Mouse (Mus musculus): ENCODE data around the gene Tomm40. TPM values are rescaled to one million over a fixed set of nuclear protein-coding genes. Genes with fewer than 3 reads are reported as not detected.

The Tomm40 gene
- polyA plus RNA-seq, 1 experiment from 2014 or later: 138 TPM

DNA sequence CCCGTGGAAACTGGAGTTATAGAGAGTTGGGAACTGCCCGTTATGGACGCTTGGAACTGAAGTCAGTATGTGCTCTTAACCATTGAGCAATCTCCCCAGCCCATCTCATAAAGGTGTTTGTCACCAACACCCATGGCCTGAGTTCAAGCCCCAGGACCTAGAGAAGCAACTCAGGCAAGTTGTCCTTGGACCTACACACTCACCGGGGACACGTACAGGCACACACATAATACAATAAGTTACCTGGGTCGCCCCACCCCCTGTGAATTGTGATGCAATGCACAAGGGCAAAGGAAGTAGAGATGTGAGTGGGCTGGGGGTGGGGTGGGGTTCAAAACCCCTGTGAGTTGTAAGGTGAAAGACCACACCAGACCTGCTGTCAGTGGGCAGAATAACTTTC lies 28.7 kb downstream of the Tomm40 start:
- H3K36me3 ChIP-seq (ENCODE audit: control insufficient read depth, insufficient read depth, low read length): no peaks in the 10 kb centered on the region
- no peak overlapping the region for H3K4me2 ChIP-seq
- no peak for ATAC-seq (ENCODE audit: low FRiP score)
- WGBS: 89% methylated on average over 6 of the region's 6 CpGs
- H3K27ac ChIP-seq (ENCODE audit: low read depth, low read length): no peak overlapping the region
- no peak for DNase-seq (ENCODE audit: low spot score, missing footprints)
- H3K4me1 ChIP-seq (ENCODE audit: control insufficient read depth, insufficient read depth, low read length): no peaks in the 10 kb centered on the region
- no peaks in the 10 kb centered on the region for H3K27me3 ChIP-seq (ENCODE audit: control insufficient read depth, insufficient read depth, low read length)
- no peak overlapping the region for H3K9ac ChIP-seq (ENCODE audit: low read length)
- H3K9me3 ChIP-seq (ENCODE audit: control insufficient read depth, low read length): no peaks in the 10 kb centered on the region
- no peak overlapping the region for H3K4me3 ChIP-seq (ENCODE audit: low read depth, low read length)

DNA sequence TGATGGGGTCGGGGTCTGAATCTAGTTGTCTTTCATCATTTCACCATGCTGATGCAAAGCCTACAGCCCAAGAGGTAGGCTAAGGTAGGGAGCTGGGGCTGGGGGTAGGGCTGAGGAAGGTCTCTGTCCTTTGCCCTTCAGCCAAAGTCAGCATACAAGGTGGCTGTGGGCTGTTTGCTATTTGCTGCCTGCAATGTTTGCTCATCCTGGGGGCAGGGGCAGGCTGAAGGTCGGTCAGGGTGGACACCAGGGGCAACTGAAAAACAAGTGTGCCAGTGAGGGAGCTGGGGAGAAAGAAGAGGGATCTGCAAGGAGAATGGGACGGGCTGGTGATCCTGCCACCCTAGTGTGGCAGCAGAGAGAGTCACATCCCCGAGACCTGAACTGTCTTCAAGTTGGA lies 29.9 kb downstream of the Tomm40 start:
- no peaks in the 10 kb centered on the region for H3K27me3 ChIP-seq (ENCODE audit: control insufficient read depth, insufficient read depth, low read length)
- ATAC-seq (ENCODE audit: low FRiP score) (no peak), DNase-seq (ENCODE audit: low spot score, missing footprints) (peak; percentile 19)
- WGBS: 72% methylated on average over 4 of the region's 4 CpGs
- no peak overlapping the region for H3K27ac ChIP-seq (ENCODE audit: low read depth, low read length)
- H3K9ac ChIP-seq (ENCODE audit: low read length): no peak overlapping the region
- no peaks in the 10 kb centered on the region for H3K4me1 ChIP-seq (ENCODE audit: control insufficient read depth, insufficient read depth, low read length)
- no peak overlapping the region for H3K4me3 ChIP-seq (ENCODE audit: low read depth, low read length)
- H3K4me2 ChIP-seq: no peak overlapping the region
- no peaks in the 10 kb centered on the region for H3K36me3 ChIP-seq (ENCODE audit: control insufficient read depth, insufficient read depth, low read length)
- no peaks in the 10 kb centered on the region for H3K9me3 ChIP-seq (ENCODE audit: control insufficient read depth, low read length)

DNA sequence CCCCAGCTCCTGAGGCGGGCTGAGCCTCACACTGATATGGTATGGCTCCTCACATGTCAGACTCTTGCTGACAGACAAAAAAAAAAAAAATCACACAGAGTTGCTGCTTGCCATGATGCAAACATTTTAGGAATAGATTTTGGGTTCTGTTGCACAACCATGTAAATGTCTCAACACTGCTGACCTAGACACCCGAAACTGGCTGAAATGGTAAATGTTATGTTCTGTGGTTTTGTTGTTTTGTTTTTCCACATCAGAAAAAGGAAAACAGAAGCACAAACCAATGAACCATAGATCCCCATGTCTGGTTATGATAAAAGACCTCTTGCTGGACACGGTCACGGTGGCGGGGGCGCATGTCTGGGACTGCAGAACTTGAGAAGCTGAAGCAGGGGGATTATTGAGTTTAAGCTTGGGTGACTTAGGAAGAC lies 31.5 kb downstream of the Tomm40 start:
- Histone ChIP-seq H3K27ac (ENCODE audit: low read depth, low read length) (no peak overlapping the region), H3K4me1 (ENCODE audit: control insufficient read depth, insufficient read depth, low read length) (no peaks in the 10 kb centered on the region), H3K9ac (ENCODE audit: low read length) (no peak overlapping the region), H3K4me2 (no peak overlapping the region), H3K9me3 (ENCODE audit: control insufficient read depth, low read length) (no peaks in the 10 kb centered on the region), H3K27me3 (ENCODE audit: control insufficient read depth, insufficient read depth, low read length) (no peaks in the 10 kb centered on the region), H3K4me3 (ENCODE audit: low read depth, low read length) (no peak overlapping the region), H3K36me3 (ENCODE audit: control insufficient read depth, insufficient read depth, low read length) (no peaks in the 10 kb centered on the region)
- DNase-seq (ENCODE audit: low spot score, missing footprints): peak; percentile 60
- no peak for ATAC-seq (ENCODE audit: low FRiP score)
- WGBS: 86% methylated on average over 6 of the region's 6 CpGs

DNA sequence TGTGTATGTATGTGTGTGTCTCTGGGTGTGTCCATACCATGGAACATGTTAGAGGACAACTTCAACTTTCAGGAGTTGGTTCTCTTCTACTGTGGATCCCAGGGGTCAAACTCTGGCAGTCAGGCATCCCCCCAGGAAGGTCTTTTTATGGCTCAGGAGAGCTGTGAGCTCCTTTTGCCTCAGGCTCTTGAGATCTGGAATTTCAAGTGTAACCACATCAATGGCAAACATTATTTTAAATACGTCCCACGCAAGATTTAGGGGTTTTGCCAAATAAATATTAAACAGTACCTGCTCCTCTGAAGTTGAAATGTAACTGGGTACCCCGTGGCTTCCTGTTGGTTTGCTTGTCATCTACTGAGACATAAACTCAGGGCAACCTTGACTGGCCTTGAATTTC lies 32.3 kb downstream of the Tomm40 start:
- WGBS: 79% methylated on average over 3 of the region's 3 CpGs
- Histone ChIP-seq H3K4me1 (ENCODE audit: control insufficient read depth, insufficient read depth, low read length) (no peaks in the 10 kb centered on the region), H3K27me3 (ENCODE audit: control insufficient read depth, insufficient read depth, low read length) (no peaks in the 10 kb centered on the region), H3K9me3 (ENCODE audit: control insufficient read depth, low read length) (no peaks in the 10 kb centered on the region), H3K9ac (ENCODE audit: low read length) (no peak overlapping the region), H3K27ac (ENCODE audit: low read depth, low read length) (no peak overlapping the region), H3K4me3 (ENCODE audit: low read depth, low read length) (no peak overlapping the region), H3K4me2 (no peak overlapping the region), H3K36me3 (ENCODE audit: control insufficient read depth, insufficient read depth, low read length) (no peaks in the 10 kb centered on the region)
- peak; percentile 51 for DNase-seq (ENCODE audit: low spot score, missing footprints)
- no peak for ATAC-seq (ENCODE audit: low FRiP score)

DNA sequence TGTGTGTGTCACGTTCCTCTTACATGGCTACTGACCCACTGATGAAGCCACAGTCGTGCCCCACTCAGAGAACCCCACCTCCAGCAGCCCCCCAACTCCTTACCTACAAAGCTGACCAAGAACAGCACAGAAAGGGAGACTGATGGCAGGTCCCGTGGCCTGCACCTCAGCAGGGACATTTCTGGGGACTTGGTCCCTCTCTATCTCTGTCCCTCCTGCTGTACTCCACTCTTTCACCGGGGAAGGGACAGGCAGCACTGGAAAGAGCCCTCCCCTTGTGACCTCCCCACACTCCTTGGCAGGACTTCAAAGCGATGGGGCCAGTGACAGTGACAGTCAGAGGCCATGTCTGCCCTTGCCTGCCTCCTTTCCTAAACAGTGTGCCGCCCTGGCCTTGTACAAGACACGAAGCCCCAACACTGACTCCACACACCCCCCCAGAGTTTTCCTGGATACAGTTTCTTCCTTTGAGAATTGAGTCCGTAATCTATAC lies 34.0 kb downstream of the Tomm40 start, which contains the start of the genes Gm44805 and Apoc4:
Gene Gm44805, minus strand, starts transcription at position 222 of the 493 bp plus-strand sequence.
Gene Apoc4, minus strand, starts transcription at position 278 of the 493 bp plus-strand sequence.
- H3K9ac ChIP-seq (ENCODE audit: low read length): 0 out of 2 replicates have a peak within 1 kb of the TSS, but pooled peaks have one; percentile 5
- no peak within 1 kb of the TSS for H3K4me2 ChIP-seq
- WGBS: 66% methylated on average over 8 of the region's 8 CpGs
- H3K27me3 ChIP-seq (ENCODE audit: control insufficient read depth, insufficient read depth, low read length): no peaks in the 10 kb centered on the region
- no peak within 1 kb of the TSS for H3K4me3 ChIP-seq (ENCODE audit: low read depth, low read length)
- no peak within 1 kb of the TSS for H3K27ac ChIP-seq (ENCODE audit: low read depth, low read length)
- DNase-seq (ENCODE audit: low spot score, missing footprints) (peak; percentile 64), ATAC-seq (ENCODE audit: low FRiP score) (no peak)
- no peaks in the 10 kb centered on the region for H3K9me3 ChIP-seq (ENCODE audit: control insufficient read depth, low read length)
- H3K36me3 ChIP-seq (ENCODE audit: control insufficient read depth, insufficient read depth, low read length): no peaks in the 10 kb centered on the region
- no peaks in the 10 kb centered on the region for H3K4me1 ChIP-seq (ENCODE audit: control insufficient read depth, insufficient read depth, low read length)

DNA sequence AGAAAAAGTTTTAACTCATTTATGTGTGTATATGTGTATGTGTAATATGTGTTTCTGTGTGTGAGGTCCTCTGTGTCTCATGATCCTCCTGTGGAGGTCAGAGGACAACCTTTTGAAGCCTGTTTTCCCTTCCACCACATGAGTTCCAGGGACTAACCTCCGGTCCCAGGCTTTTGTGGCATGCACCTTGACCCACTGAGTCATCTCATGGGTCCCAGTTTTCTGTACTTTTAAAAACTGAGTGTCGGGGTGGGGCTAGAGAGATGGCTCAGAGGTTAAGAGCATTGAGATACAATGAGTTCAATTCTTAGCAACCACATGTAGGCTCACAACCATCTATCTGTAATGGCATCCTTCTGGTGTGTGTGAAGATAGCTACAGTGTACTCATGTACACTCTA lies 34.5 kb downstream of the Tomm40 start:
- H3K9me3 ChIP-seq (ENCODE audit: control insufficient read depth, low read length): no peaks in the 10 kb centered on the region
- no peak overlapping the region for H3K4me3 ChIP-seq (ENCODE audit: low read depth, low read length)
- no peaks in the 10 kb centered on the region for H3K36me3 ChIP-seq (ENCODE audit: control insufficient read depth, insufficient read depth, low read length)
- H3K4me1 ChIP-seq (ENCODE audit: control insufficient read depth, insufficient read depth, low read length): no peaks in the 10 kb centered on the region
- WGBS: 84% methylated on average over 2 of the region's 2 CpGs
- DNase-seq (ENCODE audit: low spot score, missing footprints): peak; percentile 67
- no peak overlapping the region for H3K27ac ChIP-seq (ENCODE audit: low read depth, low read length)
- H3K4me2 ChIP-seq: no peak overlapping the region
- H3K9ac ChIP-seq (ENCODE audit: low read length): no peak overlapping the region
- H3K27me3 ChIP-seq (ENCODE audit: control insufficient read depth, insufficient read depth, low read length): no peaks in the 10 kb centered on the region
- no peak for ATAC-seq (ENCODE audit: low FRiP score)

DNA sequence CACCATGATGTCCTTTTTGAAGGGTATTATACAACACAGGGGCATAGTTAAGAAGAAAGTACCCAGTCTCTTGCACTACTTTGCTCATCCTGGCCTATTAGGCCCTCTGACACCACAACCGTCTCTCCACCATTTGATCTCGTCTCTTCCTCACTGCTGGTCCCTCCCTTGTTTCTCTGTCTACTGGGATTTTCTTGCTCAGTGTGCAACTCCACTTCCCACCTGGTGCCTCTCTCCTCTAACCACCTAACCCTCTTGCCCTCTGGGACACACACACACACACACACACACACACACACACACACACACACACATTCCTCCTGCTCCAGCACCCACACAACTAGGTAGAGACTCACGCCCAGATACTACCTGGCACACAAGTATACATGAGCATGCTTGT lies 36.3 kb downstream of the Tomm40 start:
- no peaks in the 10 kb centered on the region for H3K4me1 ChIP-seq (ENCODE audit: control insufficient read depth, insufficient read depth, low read length)
- no peaks in the 10 kb centered on the region for H3K27me3 ChIP-seq (ENCODE audit: control insufficient read depth, insufficient read depth, low read length)
- peak; percentile 59 for DNase-seq (ENCODE audit: low spot score, missing footprints)
- no peak overlapping the region for H3K4me2 ChIP-seq
- WGBS: 86% methylated on average over 3 of the region's 3 CpGs
- no peak for ATAC-seq (ENCODE audit: low FRiP score)
- no peaks in the 10 kb centered on the region for H3K9me3 ChIP-seq (ENCODE audit: control insufficient read depth, low read length)
- no peaks in the 10 kb centered on the region for H3K36me3 ChIP-seq (ENCODE audit: control insufficient read depth, insufficient read depth, low read length)
- H3K4me3 ChIP-seq (ENCODE audit: low read depth, low read length): no peak overlapping the region
- no peak overlapping the region for H3K27ac ChIP-seq (ENCODE audit: low read depth, low read length)
- H3K9ac ChIP-seq (ENCODE audit: low read length): no peak overlapping the region

DNA sequence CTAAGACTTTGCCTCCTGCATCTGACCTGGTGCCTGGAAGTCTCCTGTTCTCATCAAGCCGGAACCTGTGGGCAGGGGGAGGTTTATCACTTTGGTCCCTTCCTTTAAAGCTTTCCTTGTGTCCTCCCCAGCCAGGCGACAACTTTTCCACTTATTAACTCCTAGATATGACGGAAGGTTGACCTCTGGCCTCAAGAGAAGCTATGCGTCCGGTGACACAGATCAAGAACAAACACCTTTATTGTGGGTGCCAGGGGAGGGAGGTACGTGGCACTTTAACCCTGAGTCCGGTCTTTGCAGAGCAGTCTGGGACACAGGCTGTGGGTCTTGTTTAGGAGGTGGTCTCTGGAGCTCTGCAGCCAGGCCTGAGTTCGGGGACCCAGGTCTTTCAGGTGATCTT lies 37.4 kb downstream of the Tomm40 start, which contains the start of gene Apoc2:
Gene Apoc2, minus strand, starts transcription at position 70 of the 400 bp plus-strand sequence.
- no peaks in the 10 kb centered on the region for H3K36me3 ChIP-seq (ENCODE audit: control insufficient read depth, insufficient read depth, low read length)
- 79% methylated on average over 8 of the region's 8 CpGs for WGBS
- H3K9me3 ChIP-seq (ENCODE audit: control insufficient read depth, low read length): no peaks in the 10 kb centered on the region
- ATAC-seq (ENCODE audit: low FRiP score): no peak
- H3K4me1 ChIP-seq (ENCODE audit: control insufficient read depth, insufficient read depth, low read length): no peaks in the 10 kb centered on the region
- peak; percentile 21 for DNase-seq (ENCODE audit: low spot score, missing footprints)
- no peak within 1 kb of the TSS for H3K27ac ChIP-seq (ENCODE audit: low read depth, low read length)
- H3K27me3 ChIP-seq (ENCODE audit: control insufficient read depth, insufficient read depth, low read length): no peaks in the 10 kb centered on the region
- no peak within 1 kb of the TSS for H3K4me3 ChIP-seq (ENCODE audit: low read depth, low read length)
- no peak within 1 kb of the TSS for H3K4me2 ChIP-seq
- H3K9ac ChIP-seq (ENCODE audit: low read length): no peak within 1 kb of the TSS

DNA sequence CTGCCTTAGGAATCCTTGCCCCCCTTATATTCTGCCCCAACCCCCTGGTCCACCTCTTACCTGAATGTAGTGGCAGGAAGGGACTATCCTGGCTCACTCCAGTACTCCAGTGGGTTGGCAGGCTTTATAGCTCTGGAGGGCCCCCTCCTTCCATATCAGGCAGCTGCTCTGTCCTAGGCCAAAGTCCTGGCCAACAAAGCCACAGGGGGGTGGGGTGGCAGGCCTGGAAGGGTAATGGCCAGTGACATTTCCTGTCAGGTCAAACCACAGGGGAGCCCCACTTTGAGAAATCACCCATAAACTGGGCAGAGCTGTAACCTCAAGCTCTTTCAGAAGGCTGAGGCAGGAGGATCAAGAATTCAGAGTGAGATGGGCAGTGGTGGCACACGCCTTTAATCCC lies 38.6 kb downstream of the Tomm40 start:
- ATAC-seq (ENCODE audit: low FRiP score): no peak
- H3K4me2 ChIP-seq: no peak overlapping the region

More for the DNA sequence above, 38.6 kb downstream of the Tomm40 start:
- H3K4me3 ChIP-seq (ENCODE audit: low read depth, low read length): no peak overlapping the region
- no peak overlapping the region for H3K27ac ChIP-seq (ENCODE audit: low read depth, low read length)
- 64% methylated on average over 1 of the region's 1 CpGs for WGBS
- no peaks in the 10 kb centered on the region for H3K36me3 ChIP-seq (ENCODE audit: control insufficient read depth, insufficient read depth, low read length)
- H3K4me1 ChIP-seq (ENCODE audit: control insufficient read depth, insufficient read depth, low read length): no peaks in the 10 kb centered on the region
- H3K9me3 ChIP-seq (ENCODE audit: control insufficient read depth, low read length): no peaks in the 10 kb centered on the region
- H3K27me3 ChIP-seq (ENCODE audit: control insufficient read depth, insufficient read depth, low read length): no peaks in the 10 kb centered on the region
- H3K9ac ChIP-seq (ENCODE audit: low read length): no peak overlapping the region
- peak; percentile 45 for DNase-seq (ENCODE audit: low spot score, missing footprints)
